Mouse (Mus musculus): ENCODE data around the gene Rad9b. TPM values are rescaled to one million over a fixed set of nuclear protein-coding genes. Genes with fewer than 3 reads are reported as not detected.

Gene Rad9b
- total RNA-seq (2021): 1 to 10 TPM; 4.9 to 5.4 TPM
- long read RNA-seq, experiment 1, partial matches to known transcripts: 0 of 1 reads
- long read RNA-seq, experiment 1, other reads (novel, unspliced or antisense): 1 of 1 reads
- long read RNA-seq, experiment 2, partial matches to known transcripts: 0 of 2 reads
- long read RNA-seq, experiment 2, other reads (novel, unspliced or antisense): 2 of 2 reads

- peak; percentile 97 for DNase-seq (ENCODE audit: low spot score in 2 of 2)
These were observed at the start of gene Rad9b, which contains the start of gene Vps29 for GRCm38 (mm10) chr5:122353807-122354491. Gene Rad9b (minus strand): TSS chr5:122354233. Gene Vps29 (plus strand): TSS chr5:122354369.

DNA sequence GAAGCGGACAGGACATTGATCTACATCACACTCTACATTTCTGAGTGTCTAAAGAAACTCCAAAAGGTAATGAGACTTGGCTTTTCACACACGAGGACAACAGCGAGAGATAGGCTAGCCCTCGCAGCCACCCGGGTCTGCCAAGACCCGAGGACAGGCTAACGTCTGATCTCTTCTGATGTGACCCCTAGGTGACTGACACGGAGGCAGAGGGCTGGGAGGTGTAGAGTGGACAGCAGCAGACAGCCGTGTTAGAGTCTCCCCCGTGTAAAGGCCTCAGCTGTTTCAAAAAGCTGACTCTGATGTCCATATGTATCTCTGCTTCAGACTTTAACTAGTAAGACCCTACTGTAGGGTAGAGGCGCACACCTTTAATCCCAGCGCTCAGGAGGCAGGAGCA, 49.3 kb upstream of the Rad9b start:
- DNase-seq (ENCODE audit: low spot score in 2 of 2): no peak

- no peak for DNase-seq (ENCODE audit: low spot score in 2 of 2)
These were observed 48.7 kb upstream of the Rad9b start for GRCm38 (mm10) chr5:122402772-122403171.

DNA sequence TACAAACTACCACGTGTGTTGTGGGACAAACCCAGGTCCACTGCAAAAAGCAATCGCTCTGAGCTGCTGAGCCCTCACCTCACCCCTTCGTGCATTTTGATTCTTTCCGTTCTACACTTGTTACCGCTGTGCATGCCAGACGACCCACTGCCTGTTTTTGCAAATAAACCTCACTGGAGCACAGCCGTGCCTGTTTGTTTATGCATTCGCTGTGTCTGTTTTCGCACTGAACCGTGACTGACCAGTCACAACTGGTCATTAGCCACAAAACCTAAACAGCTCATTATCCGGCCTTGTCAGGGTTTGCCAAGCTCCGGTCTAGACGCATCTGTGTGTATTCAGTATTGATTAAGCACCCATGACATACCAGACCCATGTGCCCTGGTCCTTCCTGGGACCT, 48.1 kb upstream of the Rad9b start:
- no peak for DNase-seq (ENCODE audit: low spot score in 2 of 2)

DNA sequence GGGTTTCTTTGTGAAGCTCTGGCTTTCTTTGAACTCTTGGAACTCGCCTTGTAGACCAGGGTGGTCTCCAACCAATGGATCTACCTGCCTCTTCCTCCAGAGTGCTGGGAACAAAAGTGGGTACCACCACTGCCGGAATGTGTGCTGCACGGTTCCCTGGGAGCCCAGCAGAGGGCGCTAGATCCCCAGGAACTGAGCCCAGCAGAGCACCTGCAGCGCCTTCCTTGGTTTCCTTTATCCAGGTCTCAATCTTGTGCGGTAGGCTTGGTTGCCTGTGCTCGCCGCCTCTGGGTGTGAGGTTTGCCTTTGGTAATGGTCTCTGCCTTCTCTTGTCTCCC, 47.2 kb upstream of the Rad9b start:
- peak in 1 of 2 experiments; percentile 37 for DNase-seq (ENCODE audit: low spot score in 2 of 2)

- no peak for DNase-seq (ENCODE audit: low spot score in 2 of 2)
These were observed 46.7 kb upstream of the Rad9b start for GRCm38 (mm10) chr5:122400628-122401302.

- DNase-seq (ENCODE audit: low spot score in 2 of 2): no peak
These were observed 45.8 kb upstream of the Rad9b start for GRCm38 (mm10) chr5:122399871-122400270.

GRCm38 (mm10) chr5:122397495-122397894, 43.5 kb upstream of the Rad9b start:
- DNase-seq (ENCODE audit: low spot score in 2 of 2): no peak

DNA sequence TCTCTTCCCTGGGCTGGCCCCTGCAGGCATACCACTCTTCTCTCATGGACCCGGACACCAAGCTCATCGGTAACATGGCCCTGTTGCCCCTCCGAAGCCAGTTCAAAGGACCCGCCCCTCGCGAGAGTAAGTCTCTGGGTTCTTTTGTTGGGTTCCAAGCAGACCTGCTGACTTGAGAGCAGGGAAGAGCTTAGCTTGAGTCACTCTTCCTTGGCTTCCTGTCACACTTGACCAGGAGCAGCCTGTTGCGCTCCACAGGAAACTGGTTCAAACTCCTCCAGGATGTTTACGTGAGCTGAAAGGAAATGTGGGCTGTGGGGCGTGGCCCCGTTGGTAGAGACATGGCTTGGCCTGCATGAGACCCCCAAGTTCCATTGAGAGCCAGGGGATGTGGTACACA, 42.8 kb upstream of the Rad9b start:
- DNase-seq (ENCODE audit: low spot score in 2 of 2): no peak

DNA sequence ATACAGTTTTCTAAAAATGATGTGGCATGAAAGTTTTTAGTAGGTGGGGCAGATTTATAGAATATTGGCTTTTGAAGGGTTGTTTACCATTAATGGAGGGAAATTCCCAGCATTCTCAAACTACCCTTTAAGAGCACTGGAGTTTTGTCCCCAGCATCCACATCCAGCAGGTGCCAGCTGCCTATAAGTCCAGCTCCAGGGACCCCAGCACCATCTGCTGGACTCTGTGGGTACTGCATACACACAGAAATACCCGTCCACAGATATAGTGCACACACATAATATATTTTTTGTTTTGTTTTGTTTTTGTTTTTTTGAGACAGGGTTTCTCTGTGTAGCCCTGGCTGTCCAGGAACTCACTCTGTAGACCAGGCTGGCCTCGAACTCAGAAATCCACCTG, 39.9 kb upstream of the Rad9b start:
- DNase-seq (ENCODE audit: low spot score in 2 of 2): peak; percentile 47 to 62

DNA sequence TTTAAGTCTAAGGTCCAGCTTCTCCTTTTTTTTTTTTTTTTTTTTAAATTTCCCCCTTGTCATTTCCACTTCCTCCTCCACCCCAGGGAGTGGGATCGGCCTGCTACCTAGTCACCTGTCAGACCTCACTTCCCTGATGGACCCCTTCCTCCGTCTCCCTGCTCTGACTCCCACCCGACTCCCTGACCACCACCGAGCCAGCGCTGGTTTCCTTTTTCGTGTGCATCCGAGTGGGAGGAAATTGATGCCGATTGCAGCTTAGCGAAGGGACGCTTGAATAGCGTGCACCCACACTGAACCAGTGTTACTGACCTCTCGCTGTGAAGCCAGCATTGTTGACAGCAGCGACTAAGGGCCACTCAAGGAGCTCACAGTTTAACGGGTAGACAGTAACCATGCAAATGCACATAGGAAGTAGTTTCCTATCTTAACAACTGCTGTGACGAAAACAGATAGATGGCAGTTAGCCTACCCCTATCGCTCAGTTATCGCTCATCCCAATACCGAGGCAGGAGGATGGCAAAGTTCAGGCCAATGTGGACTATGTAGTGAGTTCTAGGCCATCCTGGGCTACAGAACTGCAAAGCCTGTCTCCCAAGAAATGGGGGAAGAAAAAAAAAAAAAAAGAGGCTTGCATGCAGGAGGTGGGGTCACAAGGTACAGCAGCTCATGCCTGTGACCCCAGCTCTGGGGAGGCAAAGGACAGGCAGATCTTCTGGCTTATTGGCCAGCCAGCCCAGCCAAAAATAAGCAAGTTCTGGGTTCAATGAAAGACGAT, 38.4 kb upstream of the Rad9b start:
- no peak for DNase-seq (ENCODE audit: low spot score in 2 of 2)

DNA sequence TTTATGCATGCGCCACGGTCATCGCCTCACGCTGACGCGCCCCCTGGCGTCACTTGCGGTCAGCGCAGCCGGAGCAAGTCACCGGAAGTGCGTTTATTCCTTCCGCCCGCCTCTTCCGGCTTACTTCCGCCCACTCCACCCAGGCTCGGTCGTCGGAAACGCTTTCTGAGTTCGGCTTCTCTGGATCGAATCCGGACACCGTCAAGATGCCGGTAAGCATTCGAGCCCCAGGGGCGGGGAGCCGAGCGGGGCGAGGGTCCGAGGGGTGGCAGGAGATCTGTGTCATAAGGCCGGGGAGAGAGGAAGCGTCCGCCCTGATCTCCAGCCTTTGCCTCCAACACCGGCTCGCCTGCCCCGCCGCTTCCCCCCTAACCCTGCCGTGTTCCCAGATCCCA, 37.8 kb upstream of the Rad9b start, which contains the start of gene Arpc3:
Gene Arpc3, plus strand, starts transcription at position 93 of the 395 bp plus-strand sequence.
- DNase-seq (ENCODE audit: low spot score in 2 of 2): peak; percentile 72 to 80

DNA sequence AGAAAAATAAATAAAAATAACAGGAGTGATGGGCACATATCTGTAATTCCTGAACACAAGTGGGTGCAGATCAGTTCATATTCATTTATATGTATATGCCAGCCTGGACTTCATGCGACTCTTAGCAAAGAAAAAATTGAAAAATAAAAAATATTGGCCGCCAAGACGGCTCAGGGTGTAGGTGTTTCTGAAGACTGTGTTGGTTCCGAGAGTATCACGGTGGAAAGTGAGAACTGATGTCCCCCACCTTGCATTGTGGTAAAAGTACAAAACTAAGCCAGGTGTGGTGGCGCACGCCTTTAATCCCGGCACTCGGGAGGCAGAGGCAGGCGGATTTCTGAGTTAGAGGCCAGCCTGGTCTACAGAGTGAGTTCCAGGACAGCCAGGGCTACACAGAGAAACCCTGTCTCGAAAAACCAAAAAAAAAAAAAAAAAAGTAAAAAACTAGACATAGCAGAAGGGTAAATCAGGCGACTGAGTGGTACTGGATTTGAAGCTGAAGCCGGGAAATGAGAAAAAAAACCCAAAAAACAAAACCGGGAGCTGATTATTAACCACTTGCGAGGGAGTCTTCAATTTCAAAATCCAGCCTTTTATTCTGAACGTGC, 37.2 kb upstream of the Rad9b start:
- no peak for DNase-seq (ENCODE audit: low spot score in 2 of 2)

DNA sequence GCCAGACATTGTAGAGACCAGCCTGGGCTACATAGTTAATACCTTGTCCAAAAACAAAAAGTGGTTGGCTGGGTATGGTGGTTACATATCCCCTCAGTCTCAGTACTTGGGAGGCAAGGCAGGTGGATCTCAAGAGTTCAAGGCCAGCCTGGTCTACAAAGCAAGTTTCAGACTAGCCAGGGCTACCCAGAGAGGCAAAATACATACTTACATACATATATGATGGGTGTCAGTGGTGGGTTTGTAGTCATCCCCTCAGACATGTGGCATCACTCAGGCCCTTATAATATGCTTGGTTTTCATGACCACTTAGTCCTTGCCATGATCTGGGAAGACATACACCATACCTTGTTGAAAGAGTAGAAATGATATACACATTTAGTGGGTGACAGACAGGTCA, 36.6 kb upstream of the Rad9b start:
- DNase-seq (ENCODE audit: low spot score in 2 of 2): no peak

DNA sequence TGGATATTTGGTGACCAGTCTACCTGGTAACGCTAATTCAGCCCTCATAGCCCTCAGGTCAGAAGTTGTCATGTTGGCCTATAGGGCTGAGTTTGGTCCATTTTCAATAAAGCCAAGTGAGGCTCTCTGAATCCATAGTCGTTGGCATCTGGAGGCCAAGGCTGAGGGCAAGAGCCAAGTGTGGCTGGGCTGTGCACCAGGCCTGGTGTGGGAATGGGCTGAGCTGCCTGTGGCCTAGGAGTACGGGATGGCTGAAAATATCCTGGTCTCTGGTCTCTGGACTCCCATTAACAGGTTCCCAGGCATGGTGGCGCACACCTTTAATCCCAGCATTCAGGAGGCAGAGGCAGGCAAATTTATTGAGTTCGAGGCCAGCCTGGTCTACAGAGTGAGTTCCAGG, 36.0 kb upstream of the Rad9b start:
- DNase-seq (ENCODE audit: low spot score in 2 of 2): no peak

DNA sequence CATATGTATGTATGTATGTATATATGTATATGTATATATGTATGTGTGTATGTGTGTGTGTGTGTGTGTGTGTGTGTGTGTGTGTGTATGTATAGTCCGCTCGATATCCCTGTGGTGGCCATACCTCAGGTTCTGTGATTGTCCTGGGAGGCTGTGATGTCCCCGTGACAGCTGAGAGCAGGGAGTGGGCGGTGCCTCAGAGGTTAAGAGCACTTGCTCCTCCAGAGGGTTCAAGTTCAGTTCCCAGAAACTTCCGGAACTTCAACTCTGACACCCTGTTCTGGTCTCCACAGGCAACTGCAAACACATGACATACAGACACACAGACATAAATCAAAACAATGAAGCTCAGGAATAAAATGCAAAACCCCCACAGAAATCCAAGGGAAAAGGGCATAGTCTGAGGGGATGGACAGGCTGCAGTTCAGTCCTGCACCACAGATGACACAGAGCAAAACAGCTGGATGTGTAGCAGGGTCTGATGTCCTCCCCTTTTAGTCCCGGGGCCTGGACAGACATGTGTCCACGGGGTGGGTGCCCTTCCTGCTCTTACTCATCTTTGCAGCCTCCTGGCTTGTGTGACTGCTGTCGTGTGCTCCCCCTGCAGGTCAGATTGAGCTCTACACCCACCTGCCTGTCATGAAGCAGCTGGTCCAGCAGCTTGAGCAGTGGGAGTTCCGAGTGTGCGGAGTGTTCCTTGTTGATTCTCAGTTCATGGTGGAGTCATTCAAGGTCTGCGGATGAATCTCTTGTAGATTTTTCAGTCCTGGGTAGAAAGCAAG, 25.5 kb upstream of the Rad9b start:
- peak in 1 of 2 experiments; percentile 58 for DNase-seq (ENCODE audit: low spot score in 2 of 2)

GRCm38 (mm10) chr5:122378171-122378570, 24.1 kb upstream of the Rad9b start:
- no peak for DNase-seq (ENCODE audit: low spot score in 2 of 2)

- no peak for DNase-seq (ENCODE audit: low spot score in 2 of 2)
These were observed 23.2 kb upstream of the Rad9b start for GRCm38 (mm10) chr5:122377101-122377833.

GRCm38 (mm10) chr5:122372878-122373277, 18.8 kb upstream of the Rad9b start:
- no peak for DNase-seq (ENCODE audit: low spot score in 2 of 2)

Measured in adrenal gland, postnatal 4 days (tissue).